Mouse (Mus musculus): Measurements from ENCODE around the gene Fbxo40. TPM values are rescaled to one million over a fixed set of nuclear protein-coding genes. Genes with fewer than 3 reads are reported as not detected.

Gene Fbxo40
- total and polyA plus RNA-seq, 3 experiments: 0.11 TPM; not detected in 2

- peaks cover 11% of the 10 kb centered on the region for H3K4me1 ChIP-seq (ENCODE audit: insufficient read depth, low read depth, low read length)
- H3K9me3 ChIP-seq (replicated peaks): no peaks in the 10 kb centered on the region
- DNase-seq (ENCODE audit: low spot score) (no peak), ATAC-seq (ENCODE audit: extremely low read depth, insufficient number of reproducible peaks, low FRiP score, poor library complexity, severe bottlenecking) (no peak)
- H3K27me3 ChIP-seq (ENCODE audit: insufficient read depth, low read length): no peaks in the 10 kb centered on the region
- TF ChIP-seq POLR2AphosphoS5 (IDR thresholded peaks at IDR 0.05; ENCODE audit: insufficient replicate concordance, low read depth, low read length) (no peak), GATA1 (IDR thresholded peaks at IDR 0.05; ENCODE audit: borderline replicate concordance, low read length) (no peak), CTCF (IDR thresholded peaks at IDR 0.05; ENCODE audit: low read depth, low read length) (no peak), GATA2 (IDR thresholded peaks at IDR 0.05; ENCODE audit: borderline replicate concordance, low read depth, low read length) (no peak), TAL1 (conservative IDR thresholded peaks at IDR 0.05; ENCODE audit: low read depth, low read length) (no peak)
- peaks cover 62% of the 10 kb centered on the region for H3K36me3 ChIP-seq (replicated peaks)
- no peak overlapping the region for H3K4me3 ChIP-seq (ENCODE audit: low read depth, low read length)
Observed at GRCm38 (mm10) chr16:36932546-36932945, 57.7 kb downstream of the Fbxo40 start.

DNA sequence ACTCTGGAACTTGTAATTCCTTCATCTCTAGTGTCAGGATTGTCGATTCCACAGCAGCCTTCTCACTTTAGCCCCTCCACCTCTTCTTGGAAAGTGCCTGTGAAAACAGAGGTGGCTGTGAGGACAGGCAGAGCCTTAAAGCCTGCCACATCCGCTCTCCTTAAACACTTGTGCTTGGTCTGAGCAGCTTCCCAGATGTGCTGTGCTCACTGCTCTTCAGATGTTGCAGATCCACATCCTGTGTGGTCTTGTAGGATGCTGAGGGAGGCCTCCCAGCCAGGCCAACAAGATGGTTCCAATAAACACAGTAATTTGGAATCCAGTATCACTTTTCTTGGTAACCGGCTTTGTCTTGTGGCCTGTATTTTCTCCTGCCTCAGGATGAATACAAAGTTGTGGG lies 58.3 kb downstream of the Fbxo40 start:
- peaks cover 65% of the 10 kb centered on the region for H3K36me3 ChIP-seq (replicated peaks)
- H3K4me1 ChIP-seq (ENCODE audit: insufficient read depth, low read depth, low read length): peaks cover 13% of the 10 kb centered on the region
- no peaks in the 10 kb centered on the region for H3K9me3 ChIP-seq (replicated peaks)
- H3K27me3 ChIP-seq (ENCODE audit: insufficient read depth, low read length): no peaks in the 10 kb centered on the region
- TF ChIP-seq TAL1 (conservative IDR thresholded peaks at IDR 0.05; ENCODE audit: low read depth, low read length): no peak
- TF ChIP-seq CTCF (IDR thresholded peaks at IDR 0.05; ENCODE audit: low read depth, low read length): no peak
- TF ChIP-seq POLR2AphosphoS5 (IDR thresholded peaks at IDR 0.05; ENCODE audit: insufficient replicate concordance, low read depth, low read length): no peak
- no peak for TF ChIP-seq GATA2 (IDR thresholded peaks at IDR 0.05; ENCODE audit: borderline replicate concordance, low read depth, low read length)
- TF ChIP-seq GATA1 (IDR thresholded peaks at IDR 0.05; ENCODE audit: borderline replicate concordance, low read length): no peak
- ATAC-seq (ENCODE audit: extremely low read depth, insufficient number of reproducible peaks, low FRiP score, poor library complexity, severe bottlenecking) (no peak), DNase-seq (ENCODE audit: low spot score) (no peak)
- no peak overlapping the region for H3K4me3 ChIP-seq (ENCODE audit: low read depth, low read length)

DNA sequence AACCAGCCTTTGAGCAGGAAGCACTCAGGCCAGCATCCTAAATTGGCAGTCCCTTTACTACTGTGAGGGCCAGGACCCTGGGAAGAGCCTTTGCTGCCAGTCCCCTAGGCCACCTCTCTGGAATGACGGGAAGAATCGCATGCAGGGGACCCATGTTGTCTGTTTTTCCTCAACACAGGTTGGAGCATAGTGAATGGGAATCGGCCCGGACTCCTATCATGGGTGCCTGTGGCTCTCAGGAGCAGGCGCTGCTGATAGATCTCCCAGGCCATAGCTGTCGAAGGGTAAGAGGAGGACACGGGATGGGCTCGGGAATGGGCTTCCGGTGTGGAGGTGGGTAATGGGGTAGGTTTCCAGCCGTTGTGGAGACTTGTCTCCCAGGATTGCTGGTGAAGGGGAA lies 58.9 kb downstream of the Fbxo40 start:
- ATAC-seq (ENCODE audit: extremely low read depth, insufficient number of reproducible peaks, low FRiP score, poor library complexity, severe bottlenecking) (no peak), DNase-seq (ENCODE audit: low spot score) (no peak)
- no peaks in the 10 kb centered on the region for H3K27me3 ChIP-seq (ENCODE audit: insufficient read depth, low read length)
- no peaks in the 10 kb centered on the region for H3K9me3 ChIP-seq (replicated peaks)
- TF ChIP-seq CTCF (IDR thresholded peaks at IDR 0.05; ENCODE audit: low read depth, low read length): no peak
- no peak for TF ChIP-seq GATA1 (IDR thresholded peaks at IDR 0.05; ENCODE audit: borderline replicate concordance, low read length)
- TF ChIP-seq POLR2AphosphoS5 (IDR thresholded peaks at IDR 0.05; ENCODE audit: insufficient replicate concordance, low read depth, low read length): no peak
- no peak for TF ChIP-seq GATA2 (IDR thresholded peaks at IDR 0.05; ENCODE audit: borderline replicate concordance, low read depth, low read length)
- TF ChIP-seq TAL1 (conservative IDR thresholded peaks at IDR 0.05; ENCODE audit: low read depth, low read length): no peak
- no peak overlapping the region for H3K4me3 ChIP-seq (ENCODE audit: low read depth, low read length)
- H3K4me1 ChIP-seq (ENCODE audit: insufficient read depth, low read depth, low read length): peaks cover 13% of the 10 kb centered on the region
- H3K36me3 ChIP-seq (replicated peaks): peaks cover 70% of the 10 kb centered on the region

- Histone ChIP-seq H3K4me1 (ENCODE audit: insufficient read depth, low read depth, low read length) (peaks cover 8% of the 10 kb centered on the region; the same call in 1 of the 2 replicates), H3K36me3 (replicated peaks) (peaks cover 79% of the 10 kb centered on the region), H3K4me3 (ENCODE audit: low read depth, low read length) (no peak overlapping the region), H3K9me3 (replicated peaks) (no peaks in the 10 kb centered on the region), H3K27me3 (ENCODE audit: insufficient read depth, low read length) (no peaks in the 10 kb centered on the region)
- ATAC-seq (ENCODE audit: extremely low read depth, insufficient number of reproducible peaks, low FRiP score, poor library complexity, severe bottlenecking) (no peak), DNase-seq (ENCODE audit: low spot score) (no peak)
- TF ChIP-seq CTCF (IDR thresholded peaks at IDR 0.05; ENCODE audit: low read depth, low read length): no peak
- no peak for TF ChIP-seq TAL1 (conservative IDR thresholded peaks at IDR 0.05; ENCODE audit: low read depth, low read length)
- no peak for TF ChIP-seq GATA2 (IDR thresholded peaks at IDR 0.05; ENCODE audit: borderline replicate concordance, low read depth, low read length)
- TF ChIP-seq POLR2AphosphoS5 (IDR thresholded peaks at IDR 0.05; ENCODE audit: insufficient replicate concordance, low read depth, low read length): no peak
- TF ChIP-seq GATA1 (IDR thresholded peaks at IDR 0.05; ENCODE audit: borderline replicate concordance, low read length): no peak
Observed at GRCm38 (mm10) chr16:36930231-36931136, 59.8 kb downstream of the Fbxo40 start.

GRCm38 (mm10) chr16:36929216-36929615 lies 61.1 kb downstream of the Fbxo40 start:
- Histone ChIP-seq H3K4me3 (ENCODE audit: low read depth, low read length) (no peak overlapping the region), H3K4me1 (ENCODE audit: insufficient read depth, low read depth, low read length) (peaks cover 3% of the 10 kb centered on the region; the same call in 1 of the 2 replicates), H3K9me3 (replicated peaks) (no peaks in the 10 kb centered on the region), H3K27me3 (ENCODE audit: insufficient read depth, low read length) (no peaks in the 10 kb centered on the region), H3K36me3 (replicated peaks) (peaks cover 92% of the 10 kb centered on the region)
- DNase-seq (ENCODE audit: low spot score) (no peak), ATAC-seq (ENCODE audit: extremely low read depth, insufficient number of reproducible peaks, low FRiP score, poor library complexity, severe bottlenecking) (no peak)
- no peak for TF ChIP-seq CTCF (IDR thresholded peaks at IDR 0.05; ENCODE audit: low read depth, low read length)
- no peak for TF ChIP-seq GATA1 (IDR thresholded peaks at IDR 0.05; ENCODE audit: borderline replicate concordance, low read length)
- no peak for TF ChIP-seq TAL1 (conservative IDR thresholded peaks at IDR 0.05; ENCODE audit: low read depth, low read length)

GRCm38 (mm10) chr16:36928106-36928500 lies 62.2 kb downstream of the Fbxo40 start:
- 0 out of 2 replicates have a peak, but pooled peaks cover 2% of the 10 kb centered on the region for H3K4me1 ChIP-seq (ENCODE audit: insufficient read depth, low read depth, low read length)
- TF ChIP-seq POLR2AphosphoS5 (IDR thresholded peaks at IDR 0.05; ENCODE audit: insufficient replicate concordance, low read depth, low read length) (no peak), GATA1 (IDR thresholded peaks at IDR 0.05; ENCODE audit: borderline replicate concordance, low read length) (no peak), GATA2 (IDR thresholded peaks at IDR 0.05; ENCODE audit: borderline replicate concordance, low read depth, low read length) (no peak), CTCF (IDR thresholded peaks at IDR 0.05; ENCODE audit: low read depth, low read length) (no peak), TAL1 (conservative IDR thresholded peaks at IDR 0.05; ENCODE audit: low read depth, low read length) (no peak)

More at GRCm38 (mm10) chr16:36928106-36928500, 62.2 kb downstream of the Fbxo40 start:
- ATAC-seq (ENCODE audit: extremely low read depth, insufficient number of reproducible peaks, low FRiP score, poor library complexity, severe bottlenecking): no peak
- H3K36me3 ChIP-seq (replicated peaks): peaks cover 96% of the 10 kb centered on the region
- H3K27me3 ChIP-seq (ENCODE audit: insufficient read depth, low read length): no peaks in the 10 kb centered on the region
- no peak for DNase-seq (ENCODE audit: low spot score)
- no peaks in the 10 kb centered on the region for H3K9me3 ChIP-seq (replicated peaks)
- no peak overlapping the region for H3K4me3 ChIP-seq (ENCODE audit: low read depth, low read length)
